Mouse (Mus musculus) spleen, postnatal 14 days (tissue): ENCODE measurements around the gene Mturn.

Source experiments
- DNase-seq, 2 experiments: peaks; one replicate each; pipeline ENCODE4 v3.0.0; 2021 to 2022; ENCODE audit warnings: low spot score in 2 of 2

Gene Mturn

GRCm38 (mm10) chr6:54680891-54681745 lies at the start of gene Mturn:
TSS of gene Mturn (plus strand) at chr6:54681624.
- peak; percentile 98 to 100 for DNase-seq

- DNase-seq = no peak
These were observed 41.5 kb upstream of the Mturn start for GRCm38 (mm10) chr6:54639877-54640276.

GRCm38 (mm10) chr6:54641953-54642352 lies 39.5 kb upstream of the Mturn start:
- DNase-seq = no peak

GRCm38 (mm10) chr6:54643181-54643580 lies 38.2 kb upstream of the Mturn start:
- no peak for DNase-seq

GRCm38 (mm10) chr6:54655471-54656095 lies 25.8 kb upstream of the Mturn start:
- DNase-seq = no peak

- DNase-seq = no peak
These were observed 23.6 kb upstream of the Mturn start for GRCm38 (mm10) chr6:54657861-54658260.

GRCm38 (mm10) chr6:54669868-54670267 lies 11.6 kb upstream of the Mturn start:
- no peak for DNase-seq

GRCm38 (mm10) chr6:54672901-54673300 lies 8.5 kb upstream of the Mturn start:
- no peak for DNase-seq

GRCm38 (mm10) chr6:54679686-54680085 lies 1.7 kb upstream of the Mturn start:
- DNase-seq = peak; percentile 43 to 56

GRCm38 (mm10) chr6:54681746-54682428 lies 463 bp downstream of the Mturn start:
- peak in 1 of 2 experiments; percentile 62 for DNase-seq

- no peak for DNase-seq
These were observed 2.7 kb downstream of the Mturn start for GRCm38 (mm10) chr6:54684085-54684484.

GRCm38 (mm10) chr6:54685103-54685502 lies 3.7 kb downstream of the Mturn start:
- DNase-seq = no peak

GRCm38 (mm10) chr6:54685716-54686395 lies 4.4 kb downstream of the Mturn start:
- DNase-seq = no peak

GRCm38 (mm10) chr6:54686946-54687737 lies 5.7 kb downstream of the Mturn start:
- DNase-seq = no peak

- no peak for DNase-seq
These were observed 7.3 kb downstream of the Mturn start for GRCm38 (mm10) chr6:54688467-54689323.

GRCm38 (mm10) chr6:54689686-54690085 lies 8.3 kb downstream of the Mturn start:
- DNase-seq = no peak

GRCm38 (mm10) chr6:54690838-54691237 lies 9.4 kb downstream of the Mturn start:
- DNase-seq = no peak

GRCm38 (mm10) chr6:54691368-54692116 lies 10.1 kb downstream of the Mturn start:
- DNase-seq = no peak

- no peak for DNase-seq
These were observed 10.8 kb downstream of the Mturn start for GRCm38 (mm10) chr6:54692201-54692600.
